Mouse (Mus musculus): ENCODE data around the gene Gm7030. TPM values are rescaled to one million over a fixed set of nuclear protein-coding genes. Genes with fewer than 3 reads are reported as not detected.

The Gm7030 gene
- not detected in 2 replicates for polyA plus RNA-seq (2012; rRNA removed)

GRCm38 (mm10) chr17:36128968-36129817, at the start of gene Gm7030:
TSS of gene Gm7030 (minus strand) at chr17:36129425.

GRCm38 (mm10) chr17:36168039-36168652, 38.9 kb upstream of the Gm7030 start, which contains the start of gene Gm8909:
TSS of gene Gm8909 (minus strand) at chr17:36168537.

GRCm38 (mm10) chr17:36121352-36122020, 7.7 kb downstream of the Gm7030 start, which contains the start of gene Gm19684:
TSS of gene Gm19684 (plus strand) at chr17:36121678.

Other genes with a start within 250 kb of the Gm7030 start
- 36.4 and 41.5 TPM in 2 replicates for gene Dhx16, start 249.6 kb downstream of the Gm7030 start, polyA plus RNA-seq (2012; rRNA removed)
- 11.1 and 12.8 TPM in 2 replicates for gene 2310061I04Rik, start 232.0 kb downstream of the Gm7030 start, polyA plus RNA-seq (2012; rRNA removed)
- gene Atat1, start 219.3 kb downstream of the Gm7030 start, polyA plus RNA-seq (2012; rRNA removed) = 9.1 and 9.2 TPM in 2 replicates
- 47.1 and 48.3 TPM in 2 replicates for gene Mrps18b, start 213.0 kb downstream of the Gm7030 start, polyA plus RNA-seq (2012; rRNA removed)
- 13.7 and 14.0 TPM in 2 replicates for gene Ppp1r10, start 213.0 kb downstream of the Gm7030 start, polyA plus RNA-seq (2012; rRNA removed)
- gene Abcf1, start 159.7 kb downstream of the Gm7030 start, polyA plus RNA-seq (2012; rRNA removed) = 33.2 and 37.2 TPM in 2 replicates
- gene Gnl1, start 149.6 kb downstream of the Gm7030 start, polyA plus RNA-seq (2012; rRNA removed) = 4.6 and 5.7 TPM in 2 replicates
- gene Prr3, start 149.2 kb downstream of the Gm7030 start, polyA plus RNA-seq (2012; rRNA removed) = 6.0 and 6.7 TPM in 2 replicates
- gene H2-T24, start 108.9 kb downstream of the Gm7030 start, polyA plus RNA-seq (2012; rRNA removed) = 14.1 and 14.9 TPM in 2 replicates
- 112 and 121 TPM in 2 replicates for gene H2-T23, start 96.6 kb downstream of the Gm7030 start, polyA plus RNA-seq (2012; rRNA removed)
- 14.6 and 16.9 TPM in 2 replicates for gene H2-T22, start 86.7 kb downstream of the Gm7030 start, polyA plus RNA-seq (2012; rRNA removed)
- not detected in 2 replicates for gene Gm6034, start 86.5 kb downstream of the Gm7030 start, polyA plus RNA-seq (2012; rRNA removed)
- 0.03 and 0.16 TPM in 2 replicates for gene Gm11127, start 71.1 kb downstream of the Gm7030 start, polyA plus RNA-seq (2012; rRNA removed)
- 0.01 TPM in 1 of 2 replicates, not detected in the other for gene Gm19684, start 7.7 kb downstream of the Gm7030 start, polyA plus RNA-seq (2012; rRNA removed)
- 0.04 TPM in 1 of 2 replicates, not detected in the other for gene Gm8909, start 39.1 kb upstream of the Gm7030 start, polyA plus RNA-seq (2012; rRNA removed)
- gene H2-T3, start 60.9 kb upstream of the Gm7030 start, polyA plus RNA-seq (2012; rRNA removed) = 0.07 TPM in 1 of 2 replicates, not detected in the other
- 33.0 and 35.2 TPM in 2 replicates for gene Rpp21, start 128.6 kb upstream of the Gm7030 start, polyA plus RNA-seq (2012; rRNA removed)
- gene Trim39, start 142.8 kb upstream of the Gm7030 start, polyA plus RNA-seq (2012; rRNA removed) = 9.4 and 11.7 TPM in 2 replicates
- gene H2-M10.2, start 157.1 kb upstream of the Gm7030 start, polyA plus RNA-seq (2012; rRNA removed) = not detected in 2 replicates
- gene H2-M10.1, start 196.7 kb upstream of the Gm7030 start, polyA plus RNA-seq (2012; rRNA removed) = not detected in 2 replicates
- gene H2-M10.3, start 239.0 kb upstream of the Gm7030 start, polyA plus RNA-seq (2012; rRNA removed) = not detected in 2 replicates